Mouse (Mus musculus): ENCODE results near the gene Ccdc33. TPM values are rescaled to one million over a fixed set of nuclear protein-coding genes. Genes with fewer than 3 reads are reported as not detected.

Ccdc33 gene
- total RNA-seq, 2 experiments from 2014 or later = not detected

DNA sequence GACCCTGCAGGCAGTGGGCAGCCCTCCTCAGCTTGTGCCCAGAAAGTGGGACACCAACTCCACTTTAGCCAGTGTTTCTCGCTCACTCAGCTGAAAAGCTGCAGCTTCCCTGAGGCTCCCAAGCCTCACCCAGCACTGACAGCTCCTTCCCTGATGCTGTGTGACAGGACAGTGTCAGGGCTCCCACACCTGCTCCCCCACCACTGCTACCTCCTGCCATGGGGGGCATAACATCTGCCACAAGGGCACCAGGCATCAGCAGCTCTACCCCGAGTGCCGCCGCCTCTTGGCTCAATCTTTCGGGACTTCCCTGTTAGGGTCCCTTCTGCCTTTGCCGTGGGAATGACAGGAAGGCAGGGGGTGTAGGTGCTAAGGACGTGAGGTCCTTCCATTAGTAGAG lies 132.3 kb downstream of the Ccdc33 start:
- intact Hi-C loops (cut with DNase I) = no loop called here
- DNase-seq = no peak
- Histone ChIP-seq H3K27ac (no peak overlapping the region), H3K4me3 (no peak overlapping the region)
- TF ChIP-seq CTCF (IDR thresholded peaks at IDR 0.05) = no peak

DNA sequence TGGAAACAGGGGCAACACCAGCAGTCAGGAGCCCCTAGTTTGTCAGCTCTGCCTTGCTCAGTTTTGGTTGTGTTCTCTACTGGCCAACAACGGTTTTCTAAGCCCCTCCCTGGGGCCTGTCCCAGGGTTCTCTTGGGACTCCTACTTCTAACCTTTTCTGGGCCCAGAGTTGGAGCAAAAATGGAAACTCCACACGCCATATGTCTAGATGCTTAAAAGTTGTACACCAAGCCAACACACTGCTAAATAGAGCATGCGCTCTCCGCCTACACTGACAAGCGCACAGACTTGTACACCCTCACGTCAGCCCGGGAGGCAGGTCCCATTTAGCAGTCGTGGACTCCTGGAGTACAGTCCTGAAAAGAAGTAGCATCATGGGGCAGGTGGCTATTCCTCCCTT lies 133.3 kb downstream of the Ccdc33 start:
- DNase-seq = no peak
- TF ChIP-seq CTCF (IDR thresholded peaks at IDR 0.05) = no peak
- no peak overlapping the region for H3K4me3 ChIP-seq
- intact Hi-C loops (cut with DNase I) = no loop called here
- H3K27ac ChIP-seq = no peak overlapping the region

DNA sequence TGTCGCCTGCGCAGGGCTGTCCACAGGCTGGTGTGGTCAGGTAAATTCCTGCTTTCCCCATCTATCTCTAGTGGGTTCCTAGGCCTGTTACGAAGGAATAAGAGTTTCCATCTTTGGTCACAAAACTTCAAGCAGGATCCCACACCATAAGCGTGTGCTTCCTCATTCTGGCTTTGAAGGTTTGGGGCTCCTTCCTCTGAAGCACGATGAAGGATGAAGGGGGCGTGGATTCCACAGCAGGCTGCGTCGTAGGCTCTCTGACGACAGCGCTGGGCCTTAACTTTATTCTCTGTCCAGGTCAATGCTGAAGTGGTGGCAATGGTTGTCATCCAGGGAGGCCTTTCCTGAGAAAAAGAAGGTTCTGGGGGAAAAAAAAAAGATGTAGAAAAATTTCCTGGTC lies 138.1 kb downstream of the Ccdc33 start:
- no peak for TF ChIP-seq CTCF (IDR thresholded peaks at IDR 0.05)
- intact Hi-C loops (cut with DNase I) = no loop called here
- H3K27ac ChIP-seq = no peak overlapping the region
- no peak overlapping the region for H3K4me3 ChIP-seq
- DNase-seq = no peak

DNA sequence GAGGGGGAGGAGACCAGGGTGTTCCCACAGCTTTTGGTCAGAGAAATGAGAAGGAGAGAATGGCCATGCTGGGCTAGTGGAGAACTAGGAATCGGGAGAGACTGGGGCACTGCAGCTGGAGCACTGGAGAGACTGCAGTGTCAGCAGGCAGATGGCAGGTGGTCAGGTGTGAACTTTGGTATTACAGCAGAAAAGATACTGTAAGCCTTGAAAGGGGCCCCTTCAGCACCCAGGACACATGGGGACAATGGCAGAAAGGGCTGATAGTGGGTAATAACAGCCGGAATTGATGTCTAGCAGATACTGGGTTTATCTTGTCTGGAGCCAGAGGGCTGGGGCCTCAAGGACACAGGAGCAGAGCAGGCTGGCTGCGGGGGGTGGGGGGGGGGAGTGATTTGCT lies 139.8 kb downstream of the Ccdc33 start:
- intact Hi-C loops (cut with DNase I) = no loop called here
- H3K27ac ChIP-seq = no peak overlapping the region
- H3K4me3 ChIP-seq = no peak overlapping the region
- no peak for DNase-seq
- no peak for TF ChIP-seq CTCF (IDR thresholded peaks at IDR 0.05)

Other genes with a start within 250 kb of the Ccdc33 start
- 10 to 100 TPM; 81.3 to 82.1 TPM for gene Ubl7, start 207.8 kb downstream of the Ccdc33 start, total RNA-seq (2021)
- gene Sema7a, start 178.7 kb downstream of the Ccdc33 start, total RNA-seq (2021) = 10 to 100 TPM in 1 of 2 experiments, 1 to 10 TPM in 1; 9.0 to 14.4 TPM
- gene Cyp11a1, start 112.4 kb downstream of the Ccdc33 start, total RNA-seq (2021) = under 1 TPM in 1 of 2 experiments, not detected in 1; 0.10 TPM
- gene Stra6, start 55.0 kb downstream of the Ccdc33 start, total RNA-seq (2021) = under 1 TPM; 0.13 to 0.31 TPM
- 10 to 100 TPM; 11.9 to 26.1 TPM for gene Islr, start 85.5 kb upstream of the Ccdc33 start, total RNA-seq (2021)
- gene Islr2, start 85.5 kb upstream of the Ccdc33 start, total RNA-seq (2021) = 1 to 10 TPM; 2.6 to 3.3 TPM
- 1 to 10 TPM; 4.1 to 4.5 TPM for gene Pml, start 131.0 kb upstream of the Ccdc33 start, total RNA-seq (2021)
- 1 to 10 TPM; 6.8 to 7.3 TPM for gene Stoml1, start 134.3 kb upstream of the Ccdc33 start, total RNA-seq (2021)
- 10 to 100 TPM; 10.6 to 17.9 TPM for gene Loxl1, start 194.4 kb upstream of the Ccdc33 start, total RNA-seq (2021)

Measured in gastrocnemius, adult 2 months (tissue).